Mouse (Mus musculus): ENCODE data around the gene Vpreb1. TPM values are rescaled to one million over a fixed set of nuclear protein-coding genes. Genes with fewer than 3 reads are reported as not detected.
A peak's percentile ranks its signal among the peaks of the same experiment; 100 is the strongest.

Gene Vpreb1
- 0.80 and 0.83 TPM in 2 replicates for polyA plus RNA-seq (2016; fragmentation: Nextera tagmentation; extraction: Ambion mirVana)

DNA sequence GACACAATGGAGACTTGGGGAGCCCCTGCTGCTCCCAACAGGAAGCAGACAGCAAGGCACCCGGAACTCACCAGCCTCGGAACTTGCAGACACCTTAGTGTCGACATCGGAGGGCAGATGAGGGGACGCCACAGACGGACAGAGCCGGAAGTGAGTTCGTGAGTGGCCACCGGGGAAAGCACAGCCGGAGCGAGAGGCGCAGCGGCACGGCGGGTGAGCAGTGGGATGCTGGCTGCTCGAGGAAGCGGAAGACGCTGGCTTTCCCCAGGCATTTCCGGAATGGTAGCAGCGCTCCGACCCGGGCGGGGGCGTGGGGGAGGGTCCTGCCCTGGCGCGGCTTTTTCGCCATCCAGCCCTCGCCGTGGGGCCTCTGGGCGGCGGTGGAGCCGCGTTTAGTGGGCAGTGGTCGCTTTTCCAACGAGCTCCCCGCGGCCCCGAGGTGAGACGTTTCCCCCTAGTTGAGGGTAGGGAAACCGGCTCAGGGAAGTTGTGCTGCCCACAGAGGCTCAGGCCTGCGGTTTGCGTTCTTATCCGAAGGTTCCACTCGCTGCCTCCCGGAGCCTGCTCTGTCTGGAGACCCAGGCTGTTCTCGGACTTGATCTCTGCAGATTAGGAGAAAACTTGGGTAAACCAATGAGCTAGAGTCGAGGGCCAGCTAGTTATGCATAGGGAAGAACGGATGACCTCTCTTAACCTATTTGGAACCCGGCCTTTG lies at the start of gene Vpreb1, which contains the start of gene Top3b:
Gene Vpreb1 (minus strand): TSS at position 227 of the 715 bp plus-strand sequence.
Gene Top3b (plus strand): TSS at position 120 of the 715 bp plus-strand sequence.
- Histone ChIP-seq H3K9ac (peak within 1 kb of the TSS; percentile 91), H3K27me3 (replicated peaks) (no peaks in the 10 kb centered on the region), H3K9me3 (replicated peaks) (no peaks in the 10 kb centered on the region), H3K27ac (peak within 1 kb of the TSS; percentile 92), H3K4me1 (peaks cover 28% of the 10 kb centered on the region), H3K36me3 (peaks cover 14% of the 10 kb centered on the region), H3K4me3 (peak within 1 kb of the TSS; percentile 93), H3K4me2 (peak within 1 kb of the TSS; percentile 79)
- peak; percentile 93 for ATAC-seq
- under 1% methylated on average over 49 of the region's 49 CpGs for WGBS (ENCODE audit: insufficient replicate concordance)

DNA sequence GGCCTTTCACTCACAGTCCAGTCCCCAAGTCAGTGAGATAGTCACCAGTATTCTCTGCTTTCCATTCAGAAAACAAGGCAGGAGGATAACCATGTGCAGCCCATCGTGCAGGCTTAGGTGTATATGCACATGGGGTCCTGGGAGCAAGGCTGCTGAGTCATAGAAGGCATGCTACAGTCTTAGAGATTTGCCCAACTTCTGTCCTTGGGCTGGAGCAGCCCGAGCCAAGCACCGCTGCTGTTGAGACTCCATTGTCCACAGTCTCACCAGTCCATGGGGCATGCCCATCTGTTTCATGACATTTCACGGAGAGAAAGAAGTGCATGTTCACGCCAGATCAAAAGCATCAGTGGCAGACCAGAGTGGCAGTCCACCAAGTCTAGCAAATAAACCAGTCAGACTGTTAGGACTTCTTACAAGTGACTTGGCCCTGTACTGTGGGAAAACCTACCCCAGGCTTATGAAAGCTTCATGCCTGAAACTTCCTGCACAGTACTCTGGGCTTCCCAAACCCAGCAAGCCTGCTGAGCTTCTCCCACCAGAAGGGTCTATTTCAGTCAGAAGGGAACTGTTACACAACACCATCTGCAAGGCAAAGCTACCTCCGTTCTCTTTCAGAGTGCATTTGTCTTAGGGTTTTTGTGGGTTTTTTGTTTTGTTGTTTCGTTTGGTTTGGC lies 47.9 kb upstream of the Vpreb1 start:
- no peak overlapping the region for H3K4me3 ChIP-seq
- peaks cover 7% of the 10 kb centered on the region; the same call in 1 of the 2 replicates for H3K4me1 ChIP-seq
- ATAC-seq = no peak
- H3K4me2 ChIP-seq = no peak overlapping the region
- H3K9ac ChIP-seq = no peak overlapping the region
- WGBS (ENCODE audit: insufficient replicate concordance) = 80% methylated on average over 7 of the region's 7 CpGs
- H3K27me3 ChIP-seq (replicated peaks) = no peaks in the 10 kb centered on the region
- H3K27ac ChIP-seq = no peak overlapping the region
- no peaks in the 10 kb centered on the region for H3K9me3 ChIP-seq (replicated peaks)
- peaks cover 91% of the 10 kb centered on the region for H3K36me3 ChIP-seq

DNA sequence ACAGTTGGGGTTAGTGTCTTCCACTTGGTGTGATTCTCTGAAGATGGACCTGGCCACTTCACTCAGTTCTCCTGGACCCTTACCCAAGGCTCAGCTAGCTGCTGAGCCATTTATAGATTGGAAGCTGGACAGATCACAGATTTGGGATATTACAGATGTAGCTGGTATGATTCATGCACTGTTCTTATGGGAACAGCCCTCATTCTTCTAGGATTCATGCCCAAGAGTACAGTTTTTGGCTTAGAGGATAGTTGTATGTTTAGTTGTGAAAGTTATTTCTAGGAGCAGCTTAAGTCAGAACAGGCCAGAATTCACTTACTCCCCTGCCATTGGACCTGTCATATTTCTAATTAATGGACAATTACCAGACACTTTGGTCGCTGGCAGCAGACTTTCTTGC lies 42.8 kb upstream of the Vpreb1 start:
- Histone ChIP-seq H3K36me3 (peaks cover 83% of the 10 kb centered on the region), H3K9me3 (replicated peaks) (no peaks in the 10 kb centered on the region), H3K27ac (no peak overlapping the region), H3K27me3 (replicated peaks) (no peaks in the 10 kb centered on the region), H3K4me3 (no peak overlapping the region), H3K9ac (no peak overlapping the region), H3K4me1 (0 out of 2 replicates have a peak, but pooled peaks cover 4% of the 10 kb centered on the region), H3K4me2 (no peak overlapping the region)
- WGBS (ENCODE audit: insufficient replicate concordance) = 68% methylated on average over 1 of the region's 1 CpGs
- no peak for ATAC-seq

DNA sequence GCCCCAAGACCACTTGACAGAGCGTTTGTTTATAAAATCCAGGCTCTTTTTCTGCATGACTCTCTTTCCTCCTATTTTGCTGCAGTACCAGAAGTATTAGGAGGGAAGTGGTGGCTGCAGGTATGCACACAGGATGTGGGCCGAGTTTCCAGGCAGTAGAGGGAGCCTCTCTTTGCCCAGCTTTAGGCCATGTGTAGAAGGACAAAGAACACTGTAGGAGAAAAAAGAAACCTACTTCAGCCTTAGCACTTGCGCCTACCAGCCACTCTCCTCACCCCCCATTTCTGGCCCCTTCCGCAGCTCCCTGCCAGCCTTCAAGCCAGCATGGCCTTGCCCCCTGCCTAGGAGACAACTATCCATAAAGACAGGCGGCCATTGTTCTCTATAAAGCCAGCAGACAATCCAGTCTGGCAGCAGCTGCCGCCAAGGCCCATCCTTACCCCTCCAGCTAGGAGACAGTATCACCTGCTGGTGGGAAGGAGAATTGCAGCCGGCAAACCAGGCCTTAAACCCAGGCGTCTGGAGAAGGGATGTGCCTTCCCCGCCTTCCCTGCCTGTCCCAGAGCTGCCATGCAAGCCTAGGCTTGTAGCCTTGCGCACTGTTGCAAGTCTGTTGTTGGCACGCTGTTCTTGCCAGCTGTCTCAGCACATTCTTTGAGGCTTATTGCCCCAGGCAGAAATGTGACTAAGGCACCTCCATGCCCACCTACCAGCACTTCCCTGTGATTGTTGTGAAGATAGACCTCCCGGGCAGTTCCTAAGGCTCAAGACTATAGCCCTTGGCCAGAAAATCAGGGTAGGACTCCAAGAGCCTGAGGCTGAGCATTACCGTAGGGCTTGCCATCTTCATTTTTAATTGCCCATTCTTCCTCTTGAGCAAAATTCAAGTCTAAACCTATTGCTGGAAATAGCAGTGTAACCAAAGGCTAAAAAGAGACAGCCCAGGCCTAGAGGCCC lies 41.3 kb upstream of the Vpreb1 start:
- H3K4me1 ChIP-seq = 0 out of 2 replicates have a peak, but pooled peaks cover 4% of the 10 kb centered on the region
- H3K27ac ChIP-seq = no peak overlapping the region
- no peaks in the 10 kb centered on the region for H3K9me3 ChIP-seq (replicated peaks)
- peaks cover 71% of the 10 kb centered on the region for H3K36me3 ChIP-seq
- H3K4me2 ChIP-seq = no peak overlapping the region
- no peak overlapping the region for H3K9ac ChIP-seq
- no peak overlapping the region for H3K4me3 ChIP-seq
- peak; percentile 74 for ATAC-seq
- 46% methylated on average over 13 of the region's 13 CpGs for WGBS (ENCODE audit: insufficient replicate concordance)
- no peaks in the 10 kb centered on the region for H3K27me3 ChIP-seq (replicated peaks)

DNA sequence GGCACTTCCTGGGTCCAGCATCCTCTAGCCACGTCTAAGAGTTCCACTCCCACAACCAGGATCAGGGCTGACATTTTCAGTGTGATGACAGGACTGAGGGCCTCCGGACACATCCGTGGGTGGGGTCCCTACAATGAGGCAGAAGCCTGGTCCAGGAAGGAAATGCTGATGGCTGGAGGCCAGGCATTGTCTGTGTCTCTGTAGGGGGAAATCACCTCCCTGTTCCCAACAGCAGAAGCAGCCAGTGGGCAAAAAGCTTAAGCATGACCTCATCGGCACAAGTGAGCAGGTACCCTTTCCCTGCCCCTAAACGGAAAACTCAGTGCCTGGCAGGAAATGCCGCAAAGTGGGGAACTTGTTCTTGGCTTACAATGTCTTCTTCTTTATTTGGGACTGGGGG lies 37.2 kb upstream of the Vpreb1 start:
- WGBS (ENCODE audit: insufficient replicate concordance) = 40% methylated on average over 6 of the region's 6 CpGs
- peaks cover 57% of the 10 kb centered on the region for H3K36me3 ChIP-seq
- H3K9ac ChIP-seq = no peak overlapping the region
- 0 out of 2 replicates have a peak, but pooled peaks have one; percentile 31 for ATAC-seq
- H3K4me1 ChIP-seq = 0 out of 2 replicates have a peak, but pooled peaks cover 4% of the 10 kb centered on the region
- no peak overlapping the region for H3K4me2 ChIP-seq
- no peaks in the 10 kb centered on the region for H3K27me3 ChIP-seq (replicated peaks)
- no peak overlapping the region for H3K4me3 ChIP-seq
- H3K9me3 ChIP-seq (replicated peaks) = no peaks in the 10 kb centered on the region
- no peak overlapping the region for H3K27ac ChIP-seq

DNA sequence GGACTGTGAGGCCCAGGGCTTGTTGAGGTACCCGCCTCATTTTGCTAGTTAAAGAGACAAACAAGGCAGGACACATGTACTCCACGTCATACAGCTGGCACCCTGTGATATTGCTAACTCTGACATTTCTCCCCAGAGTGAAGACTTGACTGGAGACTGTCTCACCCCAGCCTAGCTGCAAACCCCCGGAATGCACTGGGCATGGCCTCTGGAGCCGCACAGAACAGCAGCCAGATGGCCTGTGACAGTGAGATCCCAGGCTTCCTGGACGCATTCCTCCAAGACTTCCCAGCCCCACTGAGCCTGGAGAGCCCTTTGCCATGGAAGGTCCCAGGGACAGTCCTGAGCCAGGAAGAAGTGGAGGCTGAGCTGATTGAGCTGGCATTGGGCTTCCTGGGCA lies 32.5 kb upstream of the Vpreb1 start:
- Histone ChIP-seq H3K9ac (no peak overlapping the region), H3K36me3 (peaks cover 28% of the 10 kb centered on the region), H3K27ac (no peak overlapping the region), H3K4me2 (no peak overlapping the region), H3K27me3 (replicated peaks) (no peaks in the 10 kb centered on the region), H3K4me1 (0 out of 2 replicates have a peak, but pooled peaks cover under 1% of the 10 kb centered on the region), H3K9me3 (replicated peaks) (no peaks in the 10 kb centered on the region), H3K4me3 (no peak overlapping the region)
- no peak for ATAC-seq
- WGBS (ENCODE audit: insufficient replicate concordance) = 78% methylated on average over 5 of the region's 5 CpGs

DNA sequence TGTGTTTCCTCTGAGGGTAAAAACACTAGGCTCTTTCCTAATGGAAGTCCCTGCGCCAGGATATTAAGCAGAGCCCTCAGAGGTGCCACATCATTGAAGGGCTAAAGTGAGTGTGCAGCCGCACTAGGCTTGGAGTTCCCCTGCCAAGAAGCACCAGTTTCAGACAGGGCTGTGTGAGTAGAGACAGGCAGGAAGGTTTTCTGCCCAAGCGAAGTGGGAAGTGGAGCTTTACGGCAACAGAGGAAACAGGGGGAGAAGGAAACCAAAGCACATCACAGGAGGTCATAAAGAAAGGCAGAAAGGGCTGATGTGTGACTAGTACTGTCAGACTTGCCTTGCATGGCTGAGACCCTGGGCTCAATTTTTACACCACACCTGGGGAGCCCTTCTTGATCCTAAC lies 31.7 kb upstream of the Vpreb1 start:
- Histone ChIP-seq H3K9me3 (replicated peaks) (no peaks in the 10 kb centered on the region), H3K27me3 (replicated peaks) (no peaks in the 10 kb centered on the region), H3K27ac (no peak overlapping the region), H3K36me3 (peaks cover 27% of the 10 kb centered on the region), H3K9ac (no peak overlapping the region), H3K4me3 (no peak overlapping the region), H3K4me1 (peaks cover 9% of the 10 kb centered on the region), H3K4me2 (no peak overlapping the region)
- no peak for ATAC-seq
- whole genome bisulfite sequencing (ENCODE audit: insufficient replicate concordance) = 71% methylated on average over 4 of the region's 4 CpGs

DNA sequence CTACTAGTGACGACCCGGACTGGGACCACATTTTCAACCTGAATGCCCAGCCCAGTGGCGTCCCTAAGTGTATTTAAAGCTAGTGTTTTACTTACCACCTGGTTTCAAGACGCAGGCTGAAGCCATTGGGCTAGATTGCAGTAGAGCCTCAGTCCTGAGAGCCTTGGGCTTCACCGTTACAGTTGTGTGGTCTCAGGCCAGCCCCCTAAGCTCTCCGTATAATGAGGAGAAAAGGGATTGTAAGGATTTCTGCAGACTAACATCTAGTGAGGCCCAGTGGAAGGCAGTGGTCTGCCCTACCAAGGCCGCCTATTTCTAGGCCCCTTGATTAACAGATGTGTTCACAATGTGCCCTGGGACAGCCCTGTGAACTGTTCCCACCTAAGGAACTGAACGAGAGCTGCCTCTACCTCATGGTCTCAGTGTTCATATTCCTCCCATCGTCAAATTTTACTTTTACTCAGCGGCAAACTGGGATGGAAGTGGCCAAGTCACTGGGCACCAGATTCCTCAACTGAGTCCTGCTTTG lies 26.5 kb upstream of the Vpreb1 start:
- Histone ChIP-seq H3K4me3 (peak overlapping the region; percentile 64), H3K4me1 (peaks cover 24% of the 10 kb centered on the region), H3K36me3 (peaks cover 18% of the 10 kb centered on the region), H3K9ac (peak overlapping the region; percentile 73), H3K27ac (peak overlapping the region; percentile 23), H3K4me2 (peak overlapping the region; percentile 83), H3K9me3 (replicated peaks) (no peaks in the 10 kb centered on the region), H3K27me3 (replicated peaks) (no peaks in the 10 kb centered on the region)
- WGBS (ENCODE audit: insufficient replicate concordance) = 21% methylated on average over 10 of the region's 10 CpGs
- ATAC-seq = no peak

DNA sequence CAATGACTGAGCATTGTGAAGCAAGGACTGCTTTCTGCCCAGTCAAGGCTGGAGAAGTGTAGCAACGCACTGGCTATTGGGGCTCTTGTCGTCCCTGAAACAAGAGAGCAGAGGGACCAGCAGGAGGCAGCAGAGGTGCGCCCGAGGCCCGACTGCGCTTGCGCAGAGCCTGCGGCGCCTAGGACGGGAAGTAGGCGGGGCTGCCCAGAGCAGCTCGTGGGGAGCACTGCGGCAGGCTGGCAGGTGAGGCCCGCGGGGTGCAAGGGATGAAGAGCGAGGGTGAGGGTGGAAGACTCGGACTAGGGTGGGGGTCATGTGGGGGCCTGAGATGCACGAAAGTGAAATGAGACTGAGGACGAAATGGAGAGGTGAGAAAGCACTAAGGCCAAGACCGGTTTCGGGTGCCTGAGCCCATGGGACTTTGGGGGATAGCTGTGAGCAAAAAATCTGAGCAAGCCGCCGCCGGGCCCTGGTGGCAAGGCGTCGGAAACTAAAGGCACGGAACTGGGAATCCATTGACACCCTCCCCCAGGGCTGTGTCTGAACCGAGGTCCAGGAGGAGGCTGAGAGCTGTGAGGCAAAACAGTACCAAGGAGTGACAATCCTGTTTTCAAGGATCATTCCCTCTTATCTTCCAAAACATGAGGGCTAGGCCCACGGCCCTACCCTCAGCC lies 25.9 kb upstream of the Vpreb1 start, which contains the start of gene Ppm1f:
Gene Ppm1f (plus strand): TSS at position 88 of the 674 bp plus-strand sequence.
- WGBS (ENCODE audit: insufficient replicate concordance) = under 1% methylated on average over 29 of the region's 29 CpGs
- Histone ChIP-seq H3K27ac (peak within 1 kb of the TSS; percentile 39), H3K9ac (peak within 1 kb of the TSS; percentile 73), H3K9me3 (replicated peaks) (no peaks in the 10 kb centered on the region), H3K4me1 (peaks cover 24% of the 10 kb centered on the region), H3K27me3 (replicated peaks) (no peaks in the 10 kb centered on the region), H3K4me3 (peak within 1 kb of the TSS; percentile 64), H3K36me3 (peaks cover 24% of the 10 kb centered on the region), H3K4me2 (peak within 1 kb of the TSS; percentile 83)
- peak; percentile 89 for ATAC-seq

DNA sequence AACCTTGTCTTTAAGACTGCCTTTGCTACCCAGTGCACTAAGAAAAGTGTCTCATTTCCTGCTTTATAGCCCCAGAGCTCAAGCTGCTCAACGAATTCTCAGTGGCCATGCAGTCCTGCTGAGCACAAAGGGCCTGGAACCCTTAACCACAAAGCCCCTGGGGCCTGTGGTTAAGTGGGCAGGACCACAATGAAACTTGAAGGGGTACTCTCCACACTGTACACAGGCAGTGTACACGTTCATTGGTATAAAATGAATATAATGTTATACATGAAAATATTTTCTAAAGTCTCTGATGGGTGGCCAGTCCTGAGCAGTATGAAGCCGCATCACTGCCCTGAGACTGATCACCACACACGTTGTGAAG lies 25.4 kb upstream of the Vpreb1 start:
- H3K4me3 ChIP-seq = peak overlapping the region; percentile 64
- H3K27ac ChIP-seq = peak overlapping the region; percentile 39; the same call in 1 of the 2 replicates
- peak overlapping the region; percentile 83 for H3K4me2 ChIP-seq
- no peaks in the 10 kb centered on the region for H3K9me3 ChIP-seq (replicated peaks)
- 16% methylated on average over 4 of the region's 4 CpGs for WGBS (ENCODE audit: insufficient replicate concordance)
- no peaks in the 10 kb centered on the region for H3K27me3 ChIP-seq (replicated peaks)
- no peak for ATAC-seq
- peak overlapping the region; percentile 73; the same call in 1 of the 2 replicates for H3K9ac ChIP-seq
- peaks cover 24% of the 10 kb centered on the region for H3K4me1 ChIP-seq
- peaks cover 29% of the 10 kb centered on the region for H3K36me3 ChIP-seq

DNA sequence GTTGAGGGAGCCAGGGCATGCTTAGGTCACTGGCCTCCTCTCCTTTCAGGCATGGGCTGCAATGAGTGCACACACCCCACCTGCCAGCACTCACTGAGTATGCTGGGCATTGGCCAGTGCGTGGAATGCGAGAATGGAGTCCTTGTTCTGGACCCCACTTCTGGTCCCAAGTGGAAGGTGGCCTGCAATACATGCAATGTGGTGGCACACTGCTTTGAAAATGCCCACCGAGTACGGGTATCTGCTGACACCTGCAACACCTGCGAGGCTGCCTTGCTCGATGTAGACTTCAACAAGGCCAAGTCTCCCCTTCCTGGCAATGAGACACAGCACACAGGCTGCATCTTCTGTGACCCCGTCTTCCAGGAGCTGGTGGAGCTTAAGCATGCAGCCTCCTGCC lies 21.7 kb upstream of the Vpreb1 start:
- peaks cover 66% of the 10 kb centered on the region for H3K36me3 ChIP-seq
- H3K27ac ChIP-seq = no peak overlapping the region
- WGBS (ENCODE audit: insufficient replicate concordance) = 91% methylated on average over 7 of the region's 7 CpGs
- H3K9ac ChIP-seq = no peak overlapping the region
- no peak for ATAC-seq
- no peaks in the 10 kb centered on the region for H3K9me3 ChIP-seq (replicated peaks)
- H3K4me1 ChIP-seq = peaks cover 15% of the 10 kb centered on the region
- H3K4me3 ChIP-seq = no peak overlapping the region
- no peaks in the 10 kb centered on the region for H3K27me3 ChIP-seq (replicated peaks)
- H3K4me2 ChIP-seq = no peak overlapping the region
